Mouse (Mus musculus) heart, postnatal 0 days (tissue): ENCODE measurements at regions not wholly inside any gene's neighbourhood (a gene's known extent, or its start where the extent isn't known, plus 50 kb on each side); places are given as distances from the start of the nearest gene placed in this dataset.

Experiments
- CTCF ChIP-seq: IDR thresholded peaks from 2 replicates; pipeline ENCODE4 v1.5.1; 2016; ENCODE audit warnings: antibody characterized with exemption, control low read depth, low read depth
- EP300 ChIP-seq: IDR thresholded peaks from 2 replicates; pipeline ENCODE4 v1.6.1; 2016; ENCODE audit warnings: antibody characterized with exemption, low read depth

- TF ChIP-seq CTCF (no peak), EP300 (no peak)
Observed at GRCm38 (mm10) chr11:44202716-44203115, 197.1 kb upstream of the Il12b start.
